Mouse (Mus musculus) testis, adult 2 months (tissue): ENCODE results near the gene 1700017B05Rik.

Experiments used
- CTCF ChIP-seq: fragments of 200-500 bp; IDR thresholded peaks from 2 replicates; pipeline ENCODE4 v1.5.1; 2012; ENCODE audit warnings: low read depth, mild to moderate bottlenecking, inconsistent platforms, low read length, moderate library complexity; ENCODE audit not compliant: control insufficient read depth, insufficient read depth, insufficient replicate concordance
- POLR2A ChIP-seq: fragments of 200-500 bp; IDR thresholded peaks from 2 replicates; pipeline ENCODE4 v1.6.1; 2012; ENCODE audit warnings: low read depth, mild to moderate bottlenecking, inconsistent platforms, low read length, moderate library complexity; ENCODE audit not compliant: control insufficient read depth

DNA sequence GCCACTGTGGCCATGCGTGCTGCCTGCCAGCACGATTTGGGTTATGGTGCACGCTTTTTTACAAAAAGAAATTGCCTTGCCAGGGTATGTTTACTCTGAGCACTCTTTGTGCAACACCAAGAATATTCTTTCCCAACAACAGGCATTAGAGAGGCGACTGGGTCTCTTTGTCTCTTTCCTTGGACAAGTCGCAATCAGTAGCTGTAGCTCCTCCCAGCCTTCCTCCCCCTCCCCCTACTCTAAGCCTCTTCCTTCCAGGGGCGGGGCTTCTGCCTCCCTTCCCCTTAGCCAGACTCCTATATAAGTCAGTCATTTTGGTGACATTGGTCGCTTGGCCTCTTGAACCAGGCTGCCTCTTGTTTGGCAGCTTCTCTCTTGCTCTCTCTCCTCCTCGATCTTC lies 33.9 kb upstream of the 1700017B05Rik start:
- TF ChIP-seq POLR2A (no peak), CTCF (no peak)
